Mouse (Mus musculus) erythroblast, embryonic 14.5 days (primary cell): ENCODE results near the gene Bicra.

ENCODE experiments used
- GATA1 ChIP-seq: IDR thresholded peaks from 2 replicates; pipeline ENCODE4 v1.6.1; 2012; ENCODE audit warnings: low read length, inconsistent platforms, mixed read lengths
- TAL1 ChIP-seq: IDR thresholded peaks from 3 replicates; pipeline ENCODE4 v1.6.1; 2012; ENCODE audit warnings: low read length, inconsistent platforms, mixed read lengths

DNA sequence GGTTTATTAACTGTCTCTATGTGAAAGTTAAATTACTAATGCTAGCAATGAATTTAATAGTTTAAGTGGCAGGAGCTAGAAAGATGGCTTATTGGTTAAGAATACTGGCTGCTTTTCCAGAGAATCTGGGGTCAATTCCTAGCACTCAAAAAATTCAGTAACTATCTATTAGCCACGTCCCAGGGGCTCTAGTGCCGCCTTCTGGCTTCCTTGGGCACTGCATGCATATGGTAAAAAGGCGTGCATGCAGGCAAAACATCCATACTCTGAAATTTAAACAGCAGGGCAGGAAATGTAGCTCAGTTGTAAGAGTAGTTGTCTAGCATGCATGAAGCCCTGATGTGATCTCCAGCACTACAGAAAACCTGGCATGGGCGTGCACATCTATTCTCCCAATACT lies 15.8 kb upstream of the Bicra start:
- TF ChIP-seq TAL1 (no peak), GATA1 (no peak)
